Mouse (Mus musculus) CD8-positive naive resting alpha-beta T cell, adult 2 months (primary cell): Measurements from ENCODE around the gene Gns.

ENCODE experiments used
- DNase-seq, 2 experiments: peaks; one replicate each; pipeline ENCODE4 v3.0.0; 2022; ENCODE audit warnings: low read depth in 2 of 2, low spot score in 2 of 2

Gns gene

GRCm38 (mm10) chr10:121429089-121429488 lies 64.2 kb downstream of the Gns start:
- DNase-seq = no peak

- no peak for DNase-seq
Measured at GRCm38 (mm10) chr10:121429581-121429980, 64.7 kb downstream of the Gns start.

GRCm38 (mm10) chr10:121429981-121430682 lies 65.2 kb downstream of the Gns start:
- DNase-seq = no peak

DNA sequence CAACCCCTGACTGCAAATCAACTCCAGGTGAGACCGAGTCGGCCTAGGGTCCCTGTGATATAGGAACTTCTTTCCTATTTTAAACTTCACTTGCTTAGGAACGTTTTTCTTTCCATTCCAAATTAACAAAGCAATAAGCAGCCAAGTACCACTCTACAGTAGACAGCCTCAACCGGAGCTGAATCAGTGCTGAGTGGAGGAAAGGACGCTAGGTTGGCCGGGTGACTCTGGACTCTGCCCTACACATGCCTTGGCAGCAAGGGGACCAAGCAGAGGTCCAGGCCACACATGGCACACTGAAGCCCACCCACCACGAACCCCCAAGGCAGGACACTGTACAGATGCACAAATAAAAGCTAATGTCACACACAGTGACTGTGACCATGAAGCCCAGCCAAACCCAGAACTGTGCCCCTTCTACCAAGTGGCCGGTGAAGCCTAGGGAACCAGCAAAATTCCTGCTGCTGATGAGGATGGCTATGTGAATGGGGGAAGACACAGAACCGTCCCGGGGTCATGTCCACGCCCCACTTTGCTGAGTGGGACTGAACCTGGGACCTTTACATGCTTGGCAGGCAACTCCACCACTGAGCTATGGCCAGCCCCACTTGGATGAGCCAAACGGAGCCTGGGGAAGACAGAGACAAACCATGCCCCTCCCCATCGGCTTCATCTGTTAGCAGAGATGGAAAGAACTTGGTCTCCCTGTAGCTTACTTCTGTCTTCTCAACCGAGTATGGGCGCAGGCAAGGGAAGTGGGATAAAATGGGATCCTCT lies 66.1 kb downstream of the Gns start:
- DNase-seq = no peak

GRCm38 (mm10) chr10:121432041-121432634 lies 67.2 kb downstream of the Gns start:
- DNase-seq = no peak

GRCm38 (mm10) chr10:121432635-121433280 lies 67.9 kb downstream of the Gns start:
- DNase-seq = no peak

DNA sequence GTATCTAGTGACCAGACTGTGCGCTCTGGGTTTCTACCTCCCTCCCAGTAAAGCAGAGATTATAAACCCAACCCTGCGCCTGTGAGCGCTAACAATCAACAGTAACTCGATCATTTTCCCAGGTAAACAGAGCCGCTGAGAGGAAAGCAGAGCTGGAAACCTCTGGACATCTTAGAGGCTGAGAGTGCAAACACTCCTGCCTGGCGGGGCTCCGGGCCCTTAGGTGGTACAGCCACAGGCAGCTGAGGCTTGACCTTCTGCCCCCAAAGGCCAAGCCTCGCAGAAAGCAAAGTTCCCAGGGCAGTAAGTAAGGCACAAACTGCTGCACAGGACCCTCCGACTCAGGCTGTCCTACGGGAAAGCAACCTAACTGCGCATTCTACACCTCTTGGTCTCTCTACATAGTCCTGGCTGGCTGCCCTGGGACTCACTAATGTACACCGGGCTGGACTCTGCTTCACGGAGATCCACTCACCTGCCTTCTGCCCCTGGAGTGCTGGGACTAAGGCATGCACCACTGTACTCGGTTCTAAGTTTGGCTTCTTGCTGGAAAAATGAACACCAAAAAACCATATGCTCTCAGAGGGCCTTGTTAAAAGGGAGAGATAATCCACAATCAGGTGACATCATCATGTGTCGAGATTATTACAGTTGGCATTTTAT lies 69.7 kb downstream of the Gns start:
- no peak for DNase-seq

DNA sequence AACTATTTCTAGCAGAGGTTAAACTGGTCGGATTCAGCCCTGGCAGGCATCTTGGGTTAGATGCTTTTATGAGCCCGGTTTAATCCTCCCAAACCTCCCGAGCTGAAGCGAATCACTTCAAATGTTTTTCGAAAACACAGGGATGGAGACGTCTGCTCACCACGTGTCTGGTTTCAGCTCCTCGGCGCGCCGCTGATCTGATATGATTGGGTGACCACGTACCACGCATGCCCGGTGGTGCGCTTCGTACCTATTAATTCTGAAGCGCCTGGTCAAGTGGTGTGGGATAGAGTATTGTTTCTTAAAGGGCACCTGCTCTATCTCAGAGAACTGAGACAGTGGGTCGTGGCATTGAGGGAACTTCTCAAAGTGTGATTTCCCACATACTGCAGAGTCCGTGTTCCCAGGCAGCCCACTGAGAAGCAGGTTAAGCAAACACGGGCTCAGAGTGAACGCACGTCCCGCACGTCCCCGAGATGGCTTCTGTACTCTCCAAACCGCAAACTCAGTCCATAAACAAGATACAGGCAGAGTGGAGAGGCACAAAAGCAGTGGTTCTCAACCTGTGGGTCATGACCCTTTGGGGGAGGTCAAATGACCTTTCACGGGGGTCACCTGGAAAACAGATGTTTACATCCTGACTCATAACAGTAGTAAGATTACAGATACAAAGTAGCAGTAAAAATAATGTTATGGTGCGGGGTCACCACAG lies 70.8 kb downstream of the Gns start:
- no peak for DNase-seq

DNA sequence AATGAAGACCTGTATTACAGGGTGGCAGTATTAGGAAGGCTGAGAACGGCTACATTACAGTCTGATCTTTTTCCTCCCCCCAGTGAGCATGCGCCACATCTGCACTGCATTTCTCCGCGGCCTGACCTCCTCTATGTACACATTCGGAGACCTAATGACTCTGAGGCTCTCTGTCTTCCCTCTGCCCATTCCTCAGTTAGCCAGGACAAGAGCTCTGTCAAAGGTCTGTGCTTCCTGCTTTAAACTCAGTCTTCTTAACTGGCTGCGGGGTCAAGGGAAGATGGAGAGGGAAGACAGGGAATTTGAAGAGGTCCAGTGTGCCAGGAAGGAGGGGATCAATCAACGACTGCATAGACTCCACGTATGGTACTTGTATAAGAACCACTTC lies 71.4 kb downstream of the Gns start:
- DNase-seq = no peak

GRCm38 (mm10) chr10:121436693-121437092 lies 71.8 kb downstream of the Gns start:
- DNase-seq = no peak

DNA sequence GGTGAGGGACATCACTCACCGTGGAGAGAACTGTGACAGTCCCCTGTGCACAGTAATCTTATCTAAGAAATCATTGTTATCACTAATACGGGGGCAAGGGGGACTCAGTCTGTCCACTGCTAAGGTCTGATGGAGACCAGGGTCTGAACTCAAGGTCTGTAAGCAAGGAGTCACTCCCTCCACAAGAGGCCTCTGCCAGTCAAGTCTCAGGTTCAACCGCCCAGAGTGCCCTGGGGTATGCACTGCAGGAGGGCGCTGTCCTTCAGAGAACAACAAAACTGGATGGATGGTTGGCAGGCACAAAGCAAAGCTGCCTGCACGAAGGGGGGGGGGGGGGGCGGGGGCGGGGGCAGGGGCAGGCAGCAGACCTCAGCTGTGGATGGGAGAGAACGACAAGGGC lies 73.2 kb downstream of the Gns start:
- no peak for DNase-seq

GRCm38 (mm10) chr10:121439310-121439731 lies 74.4 kb downstream of the Gns start:
- DNase-seq = no peak

DNA sequence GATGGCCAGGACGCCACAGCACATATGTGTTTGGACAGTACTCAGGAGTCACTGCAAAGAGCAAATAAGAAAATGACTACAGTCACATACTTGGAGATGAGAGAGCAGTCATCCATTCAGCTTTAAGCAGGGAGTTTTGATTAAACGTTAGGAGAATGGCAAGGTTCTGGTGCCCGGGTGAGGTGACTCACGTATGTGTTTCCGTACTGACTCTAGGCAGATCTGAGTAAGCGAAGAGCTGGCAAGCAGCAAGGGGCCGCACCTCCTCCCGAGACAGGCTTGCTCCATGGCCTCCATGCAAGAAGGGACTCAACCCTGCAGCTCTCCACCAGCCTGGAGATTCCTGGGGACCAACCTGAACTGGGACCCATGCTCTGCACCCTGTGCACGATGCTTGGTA lies 78.9 kb downstream of the Gns start:
- DNase-seq = no peak

GRCm38 (mm10) chr10:121444198-121444597 lies 79.3 kb downstream of the Gns start:
- no peak for DNase-seq

GRCm38 (mm10) chr10:121445808-121446207 lies 80.9 kb downstream of the Gns start:
- no peak for DNase-seq
